Mouse (Mus musculus) spleen, adult 2 months (tissue): ENCODE measurements at regions not wholly inside any gene's neighbourhood (a gene's known extent, or its start where the extent isn't known, plus 50 kb on each side); places are given as distances from the start of the nearest gene placed in this dataset.

Source experiments
- CTCF ChIP-seq: fragments of 200-500 bp; IDR thresholded peaks from 2 replicates; pipeline ENCODE4 v1.5.1; 2011; ENCODE audit warnings: mild to moderate bottlenecking, inconsistent platforms; ENCODE audit not compliant: insufficient read depth, insufficient read length, insufficient replicate concordance; ENCODE audit errors: extremely low read depth
- POLR2A ChIP-seq: fragments of 200-500 bp; IDR thresholded peaks from 2 replicates; pipeline ENCODE4 v1.6.1; 2011; ENCODE audit warnings: low read depth, low read length, inconsistent platforms

GRCm38 (mm10) chr6:94768230-94768629 is 68.3 kb upstream of the Lrig1 start:
- TF ChIP-seq CTCF (no peak), POLR2A (no peak)
